Comparison of ENCODE assay signal across 10 mouse cellular contexts in genomic region chr8:127227407-127227806, GRCm38 (mm10).
DNase-seq lines count a peak whose midpoint lies in the region; ATAC-seq and TF ChIP-seq lines count a peak whose summit lies in the region.
"Had no signal": no experiment of that assay in that cellular context is flagged by ENCODE, and none has a peak within 500 bp of the region (broad histone marks: within the 10 kb centered on the region; RNA-seq: fewer than 3 reads in every experiment).

No protein-coding gene starts in this region.

- no peaks in the 10 kb centered on the region for H3K27me3 ChIP-seq in midbrain, embryonic 14.5 days (ENCODE audit: control insufficient read depth, insufficient read depth, low read length)
- H3K27me3 ChIP-seq in midbrain, embryonic 11.5 days (ENCODE audit: control insufficient read depth, insufficient read depth, low read length) = no peaks in the 10 kb centered on the region
- no peaks in the 10 kb centered on the region for H3K27me3 ChIP-seq in heart, embryonic 15.5 days
- no peaks in the 10 kb centered on the region for H3K27me3 ChIP-seq in myocyte (ENCODE audit: control insufficient read depth, insufficient read depth, insufficient read length)
- H3K27me3 ChIP-seq: heart, embryonic 13.5 days; limb, embryonic 15.5 days had no signal

- no peak overlapping the region for H3ac ChIP-seq in myocyte (ENCODE audit: control insufficient read depth, insufficient read length)

- peaks cover 22% of the 10 kb centered on the region for H3K79me2 ChIP-seq in myocyte (ENCODE audit: control insufficient read depth, insufficient read depth)

- H3K4me1 ChIP-seq in midbrain, embryonic 14.5 days (ENCODE audit: control insufficient read depth, insufficient read depth, low read length) = peaks cover 13% of the 10 kb centered on the region; the same call in 1 of the 2 replicates
- H3K4me1 ChIP-seq in midbrain, embryonic 11.5 days (ENCODE audit: control insufficient read depth, insufficient read depth, low read length) = no peaks in the 10 kb centered on the region; the same call in 1 of the 2 replicates
- H3K4me1 ChIP-seq in heart, embryonic 15.5 days (replicated peaks) = peaks cover 30% of the 10 kb centered on the region

- H3K27ac ChIP-seq in midbrain, embryonic 14.5 days (replicated peaks; ENCODE audit: low read depth, low read length) = no peak overlapping the region
- H3K27ac ChIP-seq in midbrain, embryonic 11.5 days (ENCODE audit: low read depth, low read length) = no peak overlapping the region
- 0 out of 2 replicates have a peak overlapping the region, but pooled peaks have one; percentile 25 for H3K27ac ChIP-seq in heart, embryonic 15.5 days
- H3K27ac ChIP-seq: heart, embryonic 13.5 days; limb, embryonic 15.5 days had no signal

- no peak overlapping the region for H3K4me3 ChIP-seq in midbrain, embryonic 14.5 days (replicated peaks; ENCODE audit: low read depth, low read length)
- no peak overlapping the region for H3K4me3 ChIP-seq in midbrain, embryonic 11.5 days (ENCODE audit: low read depth, low read length)
- H3K4me3 ChIP-seq in heart, embryonic 15.5 days = no peak overlapping the region
- no peak overlapping the region for H3K4me3 ChIP-seq in myocyte
- H3K4me3 ChIP-seq: heart, embryonic 13.5 days; limb, embryonic 15.5 days had no signal

- WGBS in midbrain, embryonic 14.5 days = 88% methylated on average over 4 of the region's 4 CpGs
- 91% methylated on average over 4 of the region's 4 CpGs for WGBS in midbrain, embryonic 11.5 days
- 57% methylated on average over 4 of the region's 4 CpGs for WGBS in heart, embryonic 15.5 days

- DNase-seq in frontal cortex, postnatal 10 days (ENCODE audit: low spot score in 2 of 2) = no peak
- DNase-seq in midbrain, embryonic 14.5 days = peak; percentile 28
- no peak for DNase-seq in midbrain, embryonic 11.5 days (ENCODE audit: low spot score, missing footprints)
- no peak for DNase-seq in B cell, adult 2 months
- DNase-seq in thymus, postnatal 36 days = no peak

- no peak for TF ChIP-seq POLR2A in myocyte (IDR thresholded peaks at IDR 0.05; ENCODE audit: insufficient read length, low read depth)

- peak; percentile 55; the same call in 1 of the 2 replicates for ATAC-seq in frontal cortex, adult (ENCODE audit: low TSS enrichment)
- no peak for ATAC-seq in midbrain, embryonic 14.5 days (ENCODE audit: low FRiP score, low TSS enrichment)
- no peak for ATAC-seq in midbrain, embryonic 11.5 days (ENCODE audit: low FRiP score)
- 0 out of 2 replicates have a peak, but pooled peaks have one; percentile 55 for ATAC-seq in heart, embryonic 15.5 days (replicated peaks; ENCODE audit: insufficient number of reproducible peaks, insufficient read depth, low FRiP score, low read depth)

- H3K4me2 ChIP-seq in midbrain, embryonic 14.5 days (ENCODE audit: low read length) = no peak overlapping the region
- H3K4me2 ChIP-seq in midbrain, embryonic 11.5 days = no peak overlapping the region
- H3K4me2 ChIP-seq in heart, embryonic 15.5 days = no peak overlapping the region
- H3K4me2 ChIP-seq in myocyte (ENCODE audit: low read depth) = peak overlapping the region; percentile 48
- H3K4me2 ChIP-seq: heart, embryonic 13.5 days; limb, embryonic 15.5 days had no signal

- H3K9me3 ChIP-seq in midbrain, embryonic 14.5 days (ENCODE audit: control insufficient read depth, low read length) = no peaks in the 10 kb centered on the region; the same call in 1 of the 2 replicates
- no peaks in the 10 kb centered on the region for H3K9me3 ChIP-seq in midbrain, embryonic 11.5 days (ENCODE audit: control insufficient read depth, low read length)
- no peaks in the 10 kb centered on the region for H3K9me3 ChIP-seq in heart, embryonic 15.5 days (replicated peaks)
- H3K9me3 ChIP-seq: heart, embryonic 13.5 days; limb, embryonic 15.5 days had no signal

- no peak overlapping the region for H3K9ac ChIP-seq in midbrain, embryonic 14.5 days (replicated peaks; ENCODE audit: low read length)
- H3K9ac ChIP-seq in midbrain, embryonic 11.5 days (ENCODE audit: low read length) = no peak overlapping the region
- H3K9ac ChIP-seq in heart, embryonic 15.5 days = no peak overlapping the region
- H3K9ac ChIP-seq: heart, embryonic 13.5 days; limb, embryonic 15.5 days had no signal

- no peaks in the 10 kb centered on the region for H3K36me3 ChIP-seq in midbrain, embryonic 14.5 days (ENCODE audit: control insufficient read depth, insufficient read depth, low read length)
- H3K36me3 ChIP-seq in midbrain, embryonic 11.5 days (ENCODE audit: control insufficient read depth, insufficient read depth, low read length) = no peaks in the 10 kb centered on the region
- H3K36me3 ChIP-seq in heart, embryonic 15.5 days = peaks cover 5% of the 10 kb centered on the region; the same call in 1 of the 2 replicates
- no peaks in the 10 kb centered on the region for H3K36me3 ChIP-seq in myocyte (ENCODE audit: control insufficient read depth, insufficient read depth)
- H3K36me3 ChIP-seq: limb, embryonic 15.5 days had no signal

TF ChIP-seq in myocyte, 11 proteins besides CTCF, POLR2A, EP300 and RAD21:
- no peak for TF ChIP-seq E2F4 (IDR thresholded peaks at IDR 0.05; ENCODE audit: insufficient read depth)
- 0 out of 2 replicates have a peak, but pooled peaks have one; percentile 22 for TF ChIP-seq CEBPB (IDR thresholded peaks at IDR 0.05; ENCODE audit: insufficient read depth, poor library complexity, severe bottlenecking)

Comparison
In these comparisons a context has a peak if more than half of its experiments do, and no peak if none do; other contexts are left out.
1. ATAC-seq: peak in frontal cortex, adult (single experiment) and heart, embryonic 15.5 days (single experiment); none in midbrain, embryonic 14.5 days (single experiment) and midbrain, embryonic 11.5 days (single experiment).